Mouse (Mus musculus) embryo, embryonic 10 days (tissue): Measurements from ENCODE around the gene Ngdn.
"Not testable (repeated sequence)": the region's sequence is repeated elsewhere in the genome, so short reads cannot be mapped to it uniquely, and the experiment has no call there.

Source experiments
- DNase-seq: peaks from one replicate; pipeline ENCODE4 v3.0.0-alpha.2; 2015; ENCODE audit warnings: low spot score

Ngdn gene

DNA sequence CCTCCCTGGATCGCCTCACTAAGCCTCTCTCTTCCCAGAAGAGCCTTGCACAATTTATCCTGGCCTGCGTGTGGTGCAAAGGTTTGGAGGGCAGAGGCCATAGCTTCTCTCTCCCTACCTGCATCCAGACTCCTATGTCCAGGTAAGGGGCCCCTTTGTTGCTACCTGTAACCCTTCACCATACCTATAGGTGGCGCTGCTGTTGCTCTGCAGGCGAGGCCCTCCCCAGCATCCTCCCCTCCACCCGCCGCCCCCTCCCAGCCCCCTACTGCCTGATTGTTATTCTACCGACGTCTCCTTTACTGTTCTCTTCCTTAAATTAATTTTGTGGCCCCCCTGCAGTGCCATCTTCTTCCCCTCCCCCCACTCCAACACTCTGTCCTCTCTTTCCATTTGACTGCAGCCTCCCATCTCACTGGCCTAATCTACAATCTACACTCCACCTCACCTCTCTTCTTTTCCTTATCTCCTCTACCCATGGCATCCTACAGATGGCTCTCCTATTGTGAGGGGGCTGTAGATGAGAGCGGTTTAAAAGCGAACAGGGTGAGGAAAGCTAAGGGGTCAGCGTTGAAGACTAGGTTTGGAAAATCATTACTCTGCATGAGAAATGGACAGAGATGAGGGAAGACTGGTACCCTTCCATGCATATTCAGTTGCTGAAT lies 13.9 kb downstream of the Ngdn start:
- DNase-seq = peak; percentile 58

DNA sequence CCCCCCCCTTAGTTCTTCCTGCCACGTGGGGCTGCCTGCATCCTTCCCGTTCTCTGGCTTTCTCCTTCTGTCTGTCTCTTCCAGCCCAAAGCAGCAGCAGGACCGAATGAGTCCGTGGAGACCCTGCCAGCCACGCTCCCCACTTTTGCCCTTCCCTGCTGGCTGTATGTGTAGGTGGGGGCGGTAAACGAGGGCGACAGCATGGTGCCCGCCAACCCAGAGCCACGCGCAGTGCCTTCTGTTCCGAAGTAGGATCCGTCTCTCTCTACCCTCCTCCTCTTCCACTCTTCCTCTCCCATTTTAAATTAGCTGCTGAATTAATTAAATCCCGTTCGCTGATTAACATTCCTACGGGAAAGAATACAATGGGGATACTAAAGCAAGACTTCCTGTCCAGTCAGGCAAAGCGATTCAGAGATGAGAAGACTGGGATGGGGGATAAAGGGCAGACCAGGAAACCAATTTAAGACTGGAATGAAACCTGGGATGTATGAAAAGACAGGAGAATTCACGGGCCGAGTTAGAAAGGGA lies 17.5 kb downstream of the Ngdn start:
- no peak for DNase-seq

DNA sequence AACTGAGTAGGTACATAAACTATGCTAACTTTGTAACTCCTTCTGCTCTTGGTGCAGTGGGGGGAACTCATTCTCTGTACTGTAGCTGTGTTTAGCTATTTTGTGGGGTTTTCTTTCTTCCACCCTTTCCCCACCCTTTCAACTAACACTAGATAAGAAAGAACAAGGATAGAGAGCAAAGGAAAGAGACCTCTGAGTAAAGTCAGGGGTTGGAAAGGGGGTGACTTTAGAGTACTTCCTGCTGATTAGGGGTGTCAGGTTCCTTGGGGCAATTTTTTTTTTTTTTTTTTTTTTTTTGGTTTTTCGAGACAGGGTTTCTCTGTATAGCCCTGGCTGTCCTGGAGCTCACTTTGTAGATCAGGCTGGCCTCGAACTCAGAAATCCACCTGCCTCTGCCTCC lies 28.4 kb downstream of the Ngdn start:
- DNase-seq = not testable (repeated sequence)

DNA sequence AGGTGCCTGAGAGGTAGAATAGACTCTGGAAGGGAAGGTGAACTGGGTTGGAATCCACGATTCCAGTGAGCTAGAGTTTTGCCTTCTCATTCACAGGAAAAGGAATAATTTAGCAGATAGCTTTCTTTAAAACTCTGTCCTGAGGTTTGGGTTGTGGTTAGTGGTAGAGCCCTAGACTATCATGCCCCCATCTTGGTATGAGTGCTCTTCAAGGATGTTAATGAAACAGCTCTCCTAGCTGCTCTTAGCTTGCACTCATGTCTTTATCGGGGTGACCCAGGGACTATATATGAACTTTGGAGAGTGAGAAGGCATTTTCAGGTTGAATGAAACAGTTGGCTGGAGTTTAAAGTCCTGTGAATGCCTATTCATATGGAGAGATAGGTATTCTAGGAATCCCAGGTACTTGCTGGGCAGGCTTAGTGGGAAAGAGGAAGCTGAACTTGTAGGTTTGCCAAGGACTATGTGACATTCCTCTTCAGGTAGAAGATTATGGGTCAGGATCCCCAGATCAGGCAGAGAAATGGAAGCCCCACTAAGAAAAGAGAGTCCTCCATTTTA lies 32.8 kb downstream of the Ngdn start:
- no peak for DNase-seq

DNA sequence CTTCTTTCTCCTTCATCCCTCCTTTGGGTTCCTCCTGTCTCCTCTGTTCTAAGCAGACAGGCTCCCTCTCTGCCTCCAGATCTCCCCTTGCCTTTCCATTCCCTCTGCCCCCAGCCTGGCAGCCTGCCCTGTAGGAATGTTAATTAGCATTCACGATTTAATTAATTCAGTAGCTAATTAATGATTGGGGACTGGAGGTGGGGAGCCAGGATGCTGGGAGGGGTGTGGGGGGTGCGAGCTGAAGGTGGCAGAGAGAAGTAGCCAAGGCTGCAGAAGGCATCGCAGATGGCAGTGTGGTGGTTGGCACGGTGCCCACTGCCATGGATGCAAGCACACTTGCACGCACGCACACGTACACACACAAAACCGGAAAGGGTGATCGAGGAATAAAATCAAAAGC lies 37.2 kb downstream of the Ngdn start:
- DNase-seq = no peak

DNA sequence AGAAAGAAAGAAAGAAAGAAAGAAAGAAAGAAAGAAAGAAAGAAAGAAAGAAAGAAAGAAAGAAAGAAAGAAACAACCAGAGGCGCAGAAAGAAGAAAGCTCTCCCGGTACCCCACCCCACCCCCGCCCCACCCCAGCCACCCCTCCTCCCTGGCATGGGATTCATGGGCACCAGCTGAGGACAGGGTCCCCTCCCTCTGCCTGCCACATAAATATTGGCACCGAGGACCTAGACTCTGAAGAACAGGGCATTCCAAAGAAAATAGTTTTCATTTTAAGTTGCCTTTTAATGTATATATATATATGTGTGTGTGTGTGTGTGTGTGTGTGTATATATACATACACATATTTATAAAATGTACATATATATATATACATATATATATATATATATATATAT lies 37.8 kb downstream of the Ngdn start:
- no peak for DNase-seq

DNA sequence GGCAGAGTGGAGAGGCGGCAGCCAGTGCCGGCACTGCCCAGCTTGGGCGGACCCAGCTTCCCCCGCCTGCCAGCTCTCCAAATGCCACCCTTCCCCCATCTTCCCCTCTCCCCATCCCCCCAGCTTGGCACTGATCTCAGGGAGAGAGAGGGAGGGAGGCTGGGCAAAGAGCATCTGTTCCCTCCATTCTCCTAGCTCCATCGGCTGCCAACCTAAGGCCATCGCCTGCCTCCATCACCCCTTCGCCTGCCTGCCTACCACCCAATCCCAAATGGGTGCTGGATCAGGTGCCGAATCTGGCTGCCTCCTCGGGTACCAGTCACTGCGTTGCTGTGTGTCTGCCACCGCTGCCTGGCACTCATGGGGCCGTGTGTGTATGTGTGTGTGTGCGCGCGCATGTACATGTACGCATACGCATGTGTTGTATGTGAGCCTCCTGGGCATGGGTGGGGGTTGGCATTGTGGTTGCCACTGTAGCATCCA lies 38.5 kb downstream of the Ngdn start:
- no peak for DNase-seq

DNA sequence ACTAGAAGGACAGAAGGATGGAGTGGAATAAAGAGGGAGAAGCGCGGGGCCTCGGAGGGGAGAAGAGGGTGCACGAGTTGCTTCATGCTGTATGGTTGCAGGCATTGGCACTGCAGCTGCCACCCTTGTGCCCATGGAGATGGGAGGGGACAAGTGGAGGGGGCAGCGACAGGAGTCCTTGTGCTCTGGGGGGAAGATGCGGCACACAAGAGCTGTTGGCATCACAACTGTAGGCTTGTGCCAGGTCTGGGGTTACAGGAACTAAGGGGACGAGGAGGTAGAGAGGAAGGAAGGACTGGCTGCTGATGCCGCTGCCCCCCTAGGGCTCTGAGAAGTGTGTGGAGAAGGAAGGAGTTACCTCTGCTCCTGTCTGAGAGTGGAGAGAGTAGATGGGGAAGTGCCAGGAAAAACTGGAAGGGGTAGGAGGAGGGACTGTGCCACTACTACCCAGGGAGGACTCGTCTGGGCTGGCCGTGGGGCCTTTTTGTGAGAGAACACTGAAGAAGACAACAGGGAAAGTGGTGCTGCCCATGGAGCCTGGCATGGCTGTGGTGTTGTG lies 39.0 kb downstream of the Ngdn start:
- DNase-seq = no peak

DNA sequence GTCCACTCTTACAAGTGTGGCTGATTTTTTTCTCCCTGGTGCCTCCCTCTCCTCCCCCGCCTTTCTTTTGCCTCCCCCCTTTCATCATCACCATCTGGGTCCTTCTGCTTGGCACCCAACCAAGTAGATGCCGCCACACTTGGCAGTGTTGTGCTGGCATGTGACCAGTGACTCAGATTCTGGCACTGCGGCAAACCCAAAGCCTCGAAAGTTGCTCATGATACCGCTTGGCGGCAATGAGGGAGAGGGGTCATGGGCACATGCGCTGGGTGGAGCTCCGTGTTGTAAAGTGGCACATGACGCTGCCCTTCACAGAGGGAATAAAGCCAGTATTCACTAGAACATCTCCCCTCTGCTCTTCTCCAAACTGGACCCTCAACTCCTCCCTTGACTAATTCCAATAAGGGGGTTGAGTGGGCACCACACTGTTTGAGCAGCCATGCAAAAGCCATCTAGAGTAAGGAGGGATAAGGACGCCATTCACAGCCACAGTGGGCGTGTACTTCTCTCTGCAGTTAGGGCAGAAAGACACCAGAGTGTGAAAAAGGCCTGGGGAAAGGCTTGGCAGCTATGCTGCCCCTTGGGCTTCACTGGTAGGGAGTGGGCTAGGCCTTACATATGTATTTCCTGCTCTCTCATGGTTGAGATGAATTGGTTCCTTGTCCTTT lies 40.0 kb downstream of the Ngdn start:
- DNase-seq = no peak

DNA sequence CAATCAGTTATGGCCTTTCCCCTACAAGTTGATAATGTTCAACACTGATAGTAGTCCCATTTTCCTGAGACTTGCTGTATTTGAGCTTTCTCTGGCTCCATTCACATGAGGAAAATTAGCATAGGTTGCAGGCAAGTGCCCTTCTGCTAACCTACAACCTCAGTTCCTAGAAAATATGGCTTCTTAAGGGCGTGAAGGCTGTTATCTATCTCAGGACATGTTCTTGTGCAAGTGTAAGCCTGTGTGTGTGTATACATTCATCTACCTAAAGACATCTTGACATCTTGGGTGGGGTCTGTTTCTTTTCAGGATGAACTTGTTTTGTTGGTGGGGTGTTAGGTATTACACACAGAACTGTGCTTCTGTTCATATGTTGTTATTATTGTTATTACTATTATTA lies 43.8 kb downstream of the Ngdn start:
- no peak for DNase-seq

DNA sequence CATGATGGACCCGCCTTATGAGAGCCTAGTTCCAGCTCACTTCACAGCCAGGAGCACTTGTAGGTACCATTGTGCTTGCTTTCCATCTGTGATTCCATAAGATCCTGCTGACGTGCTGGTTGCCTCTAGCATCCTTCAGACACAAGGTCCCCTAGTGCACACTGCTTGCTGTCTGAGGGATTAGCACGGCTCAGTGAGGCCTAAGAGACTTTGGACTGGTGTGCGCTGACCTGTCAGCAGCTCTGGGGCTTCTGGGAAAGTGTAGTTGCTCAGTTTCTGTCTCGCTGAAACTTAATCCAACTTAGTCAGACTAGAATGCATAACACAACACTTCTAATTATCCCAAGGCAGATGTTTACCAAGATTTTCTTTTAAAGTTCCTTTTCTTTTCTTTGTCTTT lies 44.7 kb downstream of the Ngdn start:
- peak; percentile 29 for DNase-seq

DNA sequence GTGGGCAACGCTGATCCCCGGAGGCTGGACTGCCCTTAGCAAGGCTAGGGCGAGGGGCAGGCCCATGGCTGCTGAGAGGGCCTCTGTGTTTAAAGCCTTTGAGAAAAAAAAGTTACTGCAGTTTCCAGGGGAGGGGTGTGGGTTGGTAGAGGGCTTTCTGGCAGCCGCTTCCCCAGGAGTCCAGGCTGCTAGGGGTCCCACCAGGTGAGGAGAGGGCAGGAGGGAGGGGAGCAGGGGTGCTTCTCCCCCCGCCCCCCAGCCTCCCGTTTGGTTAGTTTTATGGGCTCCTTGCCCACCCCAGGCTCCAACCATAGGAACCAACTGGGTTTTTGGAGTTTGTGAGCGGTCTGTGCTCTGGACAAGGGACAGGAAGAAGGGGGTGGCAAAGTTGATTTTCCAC lies 46.6 kb downstream of the Ngdn start:
- DNase-seq = no peak

DNA sequence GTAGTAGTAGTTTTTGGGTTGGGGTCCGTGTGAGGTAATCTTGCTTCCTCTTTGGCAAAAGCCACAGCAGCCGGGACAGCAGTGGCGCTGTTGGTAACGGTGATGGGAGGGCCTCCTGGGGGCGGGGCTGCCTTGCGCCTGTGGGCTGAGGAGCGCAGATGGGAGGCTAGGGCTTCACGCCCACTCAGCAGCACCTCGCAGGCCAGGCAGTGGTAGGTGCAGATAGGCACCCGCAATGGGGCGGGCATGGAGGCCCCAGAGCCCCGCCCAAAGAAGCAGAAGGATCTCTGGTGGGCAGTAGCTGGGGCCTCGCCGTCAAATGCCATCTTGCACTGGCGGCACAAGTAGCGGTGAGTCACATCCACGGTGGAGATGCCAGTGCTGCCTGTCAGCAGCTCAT lies 47.4 kb downstream of the Ngdn start:
- peak; percentile 60 for DNase-seq

DNA sequence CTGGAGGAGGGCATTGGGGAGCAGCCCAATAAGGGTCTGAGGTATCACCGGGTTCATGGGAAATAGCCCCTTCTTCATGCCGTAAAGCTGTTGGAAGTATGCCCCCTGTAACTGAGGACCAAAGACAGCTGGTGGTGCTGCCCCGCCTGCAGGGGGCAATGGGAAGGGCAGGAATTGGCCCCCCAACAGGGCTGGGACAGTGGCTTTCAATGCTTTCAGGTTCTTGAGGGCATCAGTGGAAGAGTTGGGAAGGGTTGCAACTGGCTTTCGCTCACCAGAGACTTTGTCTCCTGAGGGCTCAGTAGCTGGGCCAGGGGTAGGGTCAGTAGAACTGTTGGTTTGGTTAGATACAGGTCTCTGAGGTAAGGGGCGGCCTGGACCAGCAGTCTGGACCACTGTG lies 47.9 kb downstream of the Ngdn start:
- no peak for DNase-seq

DNA sequence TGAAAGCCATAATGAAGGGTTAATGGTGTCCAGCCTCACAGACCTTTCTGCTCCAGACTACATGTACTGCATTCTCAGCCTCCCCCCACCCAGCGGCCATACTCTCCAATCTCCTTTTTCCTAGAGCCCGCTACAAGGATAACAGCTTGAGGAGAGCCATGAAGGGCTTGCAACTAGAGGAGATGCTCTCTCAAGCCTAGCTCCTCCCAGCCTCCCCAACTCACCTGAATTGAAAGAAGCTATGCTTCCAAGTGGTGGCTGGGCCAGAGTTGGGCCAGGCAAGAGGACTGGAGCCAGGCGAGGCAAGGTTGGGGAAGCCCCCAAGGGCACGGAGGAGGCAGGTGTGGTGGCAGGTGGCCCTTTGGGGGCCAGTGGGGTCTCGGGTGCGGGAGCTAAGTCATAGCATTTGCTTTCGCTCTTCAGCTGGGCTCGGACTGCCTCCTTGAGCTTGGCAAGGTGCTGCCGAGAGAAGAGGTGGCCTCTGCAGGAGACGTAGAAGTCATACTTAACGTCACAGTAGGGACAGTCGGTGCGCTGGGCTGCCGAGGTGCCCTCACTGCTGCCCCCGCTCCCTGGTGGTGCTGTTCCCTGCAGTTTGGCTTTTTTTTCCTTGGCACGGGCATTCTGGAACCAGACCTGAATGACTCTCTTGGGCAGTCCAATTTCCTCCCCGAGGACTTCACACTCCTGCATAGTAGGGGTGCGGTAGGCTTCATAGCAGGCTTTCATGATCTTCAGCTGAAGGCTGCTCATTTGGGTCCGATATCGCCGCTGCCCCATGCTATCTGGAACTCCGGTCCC lies 48.5 kb downstream of the Ngdn start:
- no peak for DNase-seq

DNA sequence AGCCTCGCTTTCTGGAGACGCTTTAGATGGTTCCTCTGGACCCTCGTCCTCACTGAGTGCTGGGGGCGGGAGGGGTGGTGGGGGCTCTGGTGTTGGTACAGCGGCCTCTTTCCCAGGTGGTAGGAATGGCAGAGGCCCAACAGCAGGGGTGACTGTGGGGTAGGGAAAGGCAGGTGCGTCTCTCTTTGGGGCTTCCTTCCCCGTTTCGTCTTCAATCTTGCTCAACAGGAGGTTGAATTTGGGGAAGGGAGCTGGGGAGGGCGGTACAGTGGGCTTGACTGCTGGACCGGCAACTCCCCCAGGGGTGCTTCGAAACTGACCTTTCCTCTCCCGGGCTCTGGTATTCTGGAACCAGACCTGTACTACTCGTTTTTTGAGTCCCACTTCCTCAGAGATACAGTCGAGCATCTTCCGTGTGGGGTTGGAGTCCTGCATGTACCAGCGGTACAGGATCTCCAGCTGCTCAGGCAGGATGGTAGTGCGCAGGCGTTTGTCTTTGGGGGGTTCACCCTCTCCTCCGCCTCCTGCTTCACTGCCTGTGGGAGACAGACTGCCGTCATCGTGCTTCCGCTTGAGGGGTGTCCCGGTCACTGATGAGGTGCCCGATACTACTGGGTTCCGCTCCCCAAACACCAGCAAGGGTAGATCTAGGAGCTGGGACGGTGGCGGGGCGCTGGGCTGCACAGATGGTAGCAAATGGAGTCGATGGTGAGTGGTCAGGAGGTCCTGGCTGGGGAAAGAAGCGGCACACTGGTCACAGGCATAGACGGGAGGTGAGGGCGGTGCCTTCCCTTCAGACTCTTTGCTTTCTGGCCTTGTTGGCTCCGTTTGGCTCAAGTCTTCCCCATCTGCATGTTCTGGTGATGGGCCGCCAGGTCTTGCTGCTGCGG lies 49.5 kb downstream of the Ngdn start:
- no peak for DNase-seq

DNA sequence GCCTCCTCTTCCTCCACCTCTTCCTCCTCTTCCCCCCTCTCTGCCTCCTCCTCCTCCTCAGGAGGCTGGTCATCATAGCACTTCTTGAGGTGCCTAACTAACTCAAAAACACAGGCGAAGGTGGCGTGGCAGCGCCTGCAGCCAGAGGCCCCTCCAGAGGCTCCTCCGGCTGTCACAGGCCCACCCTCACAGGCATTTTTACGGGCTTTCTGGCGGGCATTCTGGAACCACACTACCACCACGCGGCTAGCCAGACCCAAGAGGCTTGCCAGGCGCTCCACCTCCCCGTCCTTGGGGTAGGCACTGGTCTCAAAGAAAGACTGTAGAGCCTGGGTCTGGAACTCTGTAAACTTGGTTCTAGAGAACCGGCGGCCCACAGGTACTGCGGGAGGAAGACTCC lies 50.1 kb downstream of the Ngdn start:
- DNase-seq = no peak

DNA sequence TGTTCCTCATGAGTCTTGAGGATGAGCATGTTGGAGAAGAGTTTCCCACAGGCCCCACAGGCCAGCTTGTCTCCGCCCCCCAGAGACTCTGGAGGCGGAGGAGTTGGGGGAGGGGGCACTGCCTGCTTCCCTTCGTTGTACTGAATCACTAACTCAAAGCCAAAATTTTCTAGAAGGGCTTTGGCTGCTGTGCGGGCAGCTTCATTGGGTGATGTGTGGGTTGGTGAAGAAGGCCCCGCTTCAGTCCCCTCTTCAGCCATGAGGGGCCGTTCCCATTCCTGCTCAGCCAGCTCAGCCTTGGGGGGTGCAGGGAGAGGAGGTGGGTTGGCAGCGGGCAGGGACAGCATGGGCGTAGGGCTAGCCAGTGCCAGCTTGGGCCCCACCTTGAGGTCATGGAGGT lies 50.8 kb downstream of the Ngdn start:
- DNase-seq = no peak

DNA sequence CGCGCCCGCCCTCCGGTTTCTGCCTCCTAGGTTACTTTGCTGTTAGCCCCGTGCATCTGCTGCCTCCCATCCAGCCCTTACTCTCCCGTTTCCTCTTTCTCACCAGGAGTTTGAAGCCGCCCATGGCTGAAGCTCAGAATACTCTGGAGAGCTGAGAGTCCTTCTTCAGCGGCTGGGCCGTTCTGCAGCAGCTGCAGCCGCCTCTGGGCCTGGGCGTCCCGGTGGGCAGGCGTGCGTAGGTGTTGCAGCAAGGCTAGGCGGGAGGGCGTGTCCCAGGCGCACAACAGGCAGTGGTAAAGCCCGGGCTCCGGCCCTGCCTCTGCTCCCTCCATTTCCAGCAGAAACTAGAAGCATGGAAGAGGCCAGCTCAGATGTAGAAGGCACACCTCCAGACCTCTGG lies 56.5 kb downstream of the Ngdn start:
- peak; percentile 46 for DNase-seq
